Mouse (Mus musculus) kidney, adult 18-20 months (tissue): ENCODE data around the gene Homer3.

ENCODE experiments used
- DNase-seq: peaks from one replicate; pipeline ENCODE4 v3.0.0; 2021

Gene Homer3

DNA sequence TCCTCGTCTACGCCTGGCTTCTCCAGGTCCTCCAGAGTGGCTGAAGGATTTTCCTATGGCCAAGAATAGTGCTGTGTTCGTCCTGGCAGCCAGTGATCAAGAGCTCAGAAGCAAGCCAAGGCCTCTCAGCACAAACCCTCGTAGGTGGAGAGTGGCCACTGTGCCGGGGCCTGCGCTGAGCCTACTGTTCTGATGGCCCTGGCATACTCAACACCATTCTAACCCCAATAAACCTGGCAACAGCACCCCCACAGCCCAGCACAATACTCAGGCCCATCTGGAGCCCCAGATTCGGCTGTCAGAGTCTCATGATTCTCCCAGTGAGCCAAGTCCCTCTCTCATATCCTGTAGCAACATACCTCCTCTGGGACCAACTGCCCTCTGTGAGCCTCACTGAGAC lies 58.0 kb downstream of the Homer3 start:
- DNase-seq: no peak

DNA sequence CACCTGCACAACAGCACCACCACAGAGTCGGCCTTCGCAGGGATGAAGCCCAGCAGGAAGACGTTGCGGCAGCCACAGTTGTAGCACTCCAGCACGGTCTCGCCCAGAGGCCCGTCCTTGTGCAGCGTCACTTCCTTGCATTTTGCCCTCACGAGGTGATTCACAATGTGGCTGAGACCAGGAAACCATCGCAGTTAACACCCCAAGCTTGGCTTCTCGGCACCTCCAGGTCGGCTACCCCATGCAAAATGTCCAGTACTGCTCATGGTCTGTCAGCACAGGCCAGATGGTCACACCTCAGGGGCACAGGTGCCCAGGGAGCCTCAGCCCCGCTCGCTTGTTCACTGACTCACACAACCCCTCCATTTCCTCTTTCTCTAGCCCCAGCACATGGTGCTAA lies 59.4 kb downstream of the Homer3 start:
- no peak for DNase-seq

DNA sequence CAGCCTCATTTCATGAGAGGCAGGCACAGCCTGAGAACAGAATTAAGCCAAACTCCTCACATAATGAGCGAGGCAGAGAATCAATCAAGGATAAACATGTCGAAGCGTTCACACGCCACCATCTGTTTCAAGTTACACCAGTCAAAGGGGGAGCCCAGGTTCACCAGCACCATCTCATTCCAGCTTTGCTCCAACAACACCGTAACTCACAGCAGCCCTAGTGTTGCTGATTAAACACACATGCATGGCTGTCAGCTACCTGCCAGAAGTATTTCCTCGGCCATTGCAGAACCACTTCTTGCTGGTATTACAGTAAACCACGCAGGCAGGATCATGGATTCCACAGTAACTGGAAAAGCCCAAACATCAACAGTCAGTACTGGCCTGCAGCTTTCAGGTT lies 60.4 kb downstream of the Homer3 start:
- DNase-seq: no peak

DNA sequence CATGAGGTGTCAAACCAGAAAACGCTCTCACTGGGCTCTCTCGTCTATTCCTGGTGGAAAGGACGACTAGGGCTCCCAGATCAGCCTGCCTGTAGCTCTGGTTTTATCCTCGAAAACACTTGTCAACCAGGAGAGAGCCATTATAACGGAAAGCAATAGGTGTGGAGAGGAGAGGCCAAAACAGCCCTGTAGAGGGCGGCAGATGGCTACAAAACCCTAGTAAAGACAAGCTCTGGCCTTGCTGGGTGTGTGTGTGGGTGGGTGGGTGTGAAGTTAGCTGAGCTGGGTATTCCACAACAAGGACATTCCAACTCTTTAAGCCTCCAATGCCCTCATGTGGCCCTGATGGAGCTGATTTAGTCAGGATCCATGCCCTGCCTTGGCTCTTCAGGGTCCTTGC lies 61.1 kb downstream of the Homer3 start:
- no peak for DNase-seq
